ENCODE assay signal across 12 mouse cellular contexts in genomic region chr1:126681773-126682172, GRCm38 (mm10).
DNase-seq lines count a peak whose midpoint lies in the region; ATAC-seq and TF ChIP-seq lines count a peak whose summit lies in the region.
"Had no signal": no experiment of that assay in that cellular context is flagged by ENCODE, and none has a peak within 500 bp of the region (broad histone marks: within the 10 kb centered on the region; RNA-seq: fewer than 3 reads in every experiment).

No protein-coding gene starts in this region.

- DNase-seq in embryo, embryonic 10.5 days (ENCODE audit: low spot score) = peak; percentile 22
- DNase-seq in embryo, embryonic 9.5 days (ENCODE audit: extremely low spot score) = no peak
- peak; percentile 57 for DNase-seq in forebrain, embryonic 11.5 days (ENCODE audit: low spot score)
- no peak for DNase-seq in c-Kit-positive CD71-positive TER-119-positive erythroid progenitor cells, embryonic 14.5 days (ENCODE audit: low spot score)
- DNase-seq in liver, postnatal 0 days = no peak
- no peak for DNase-seq in limb, embryonic 10.5 days (ENCODE audit: low spot score)
- DNase-seq: kidney, postnatal 36 days had no signal

- ATAC-seq in forebrain, embryonic 11.5 days (replicated peaks; ENCODE audit: low FRiP score) = peak; percentile 20; the same call in 1 of the 2 replicates
- peak; percentile 44 for ATAC-seq in hindbrain, embryonic 15.5 days (ENCODE audit: low FRiP score, low read depth)
- peak; percentile 49 for ATAC-seq in neural tube, embryonic 12.5 days (ENCODE audit: low FRiP score, low read depth)
- ATAC-seq in liver, postnatal 0 days = no peak
- ATAC-seq: inflammation-experienced regulatory T-cells, adult 6 months had no signal

- H3K9me3 ChIP-seq in forebrain, embryonic 11.5 days (ENCODE audit: control insufficient read depth, low read length) = no peaks in the 10 kb centered on the region
- no peaks in the 10 kb centered on the region for H3K9me3 ChIP-seq in hindbrain, embryonic 15.5 days
- no peaks in the 10 kb centered on the region for H3K9me3 ChIP-seq in neural tube, embryonic 12.5 days
- H3K9me3 ChIP-seq in liver, postnatal 0 days (ENCODE audit: low read length) = no peaks in the 10 kb centered on the region
- no peaks in the 10 kb centered on the region for H3K9me3 ChIP-seq in limb, embryonic 10.5 days (replicated peaks)

- no peaks in the 10 kb centered on the region for H3K36me3 ChIP-seq in forebrain, embryonic 11.5 days (ENCODE audit: control insufficient read depth, insufficient read depth, low read length)
- no peaks in the 10 kb centered on the region for H3K36me3 ChIP-seq in hindbrain, embryonic 15.5 days
- no peaks in the 10 kb centered on the region for H3K36me3 ChIP-seq in neural tube, embryonic 12.5 days
- no peaks in the 10 kb centered on the region for H3K36me3 ChIP-seq in liver, postnatal 0 days (replicated peaks; ENCODE audit: insufficient read depth, low read length)
- H3K36me3 ChIP-seq in limb, embryonic 10.5 days = no peaks in the 10 kb centered on the region

- no peak overlapping the region; the same call in 1 of the 2 replicates for H3K9ac ChIP-seq in forebrain, embryonic 11.5 days (ENCODE audit: low read length)
- H3K9ac ChIP-seq in hindbrain, embryonic 15.5 days = no peak overlapping the region
- 0 out of 2 replicates have a peak overlapping the region, but pooled peaks have one; percentile 26 for H3K9ac ChIP-seq in neural tube, embryonic 12.5 days
- H3K9ac ChIP-seq in liver, postnatal 0 days (replicated peaks) = no peak overlapping the region
- H3K9ac ChIP-seq: liver, embryonic 14.5 days had no signal

- no peak for TF ChIP-seq EP300 in liver, postnatal 0 days (IDR thresholded peaks at IDR 0.05; ENCODE audit: low read depth)

- no peak overlapping the region for H3K27ac ChIP-seq in forebrain, embryonic 11.5 days (ENCODE audit: low read depth, low read length)
- H3K27ac ChIP-seq in hindbrain, embryonic 15.5 days (replicated peaks) = peak overlapping the region; percentile 43
- H3K27ac ChIP-seq in neural tube, embryonic 12.5 days = 0 out of 2 replicates have a peak overlapping the region, but pooled peaks have one; percentile 20
- no peak overlapping the region for H3K27ac ChIP-seq in liver, postnatal 0 days (ENCODE audit: low read depth)
- H3K27ac ChIP-seq in limb, embryonic 10.5 days = no peak overlapping the region
- H3K27ac ChIP-seq: liver, embryonic 14.5 days had no signal

- TF ChIP-seq CTCF in liver, postnatal 0 days (IDR thresholded peaks at IDR 0.05; ENCODE audit: low read depth) = no peak

- peaks cover 10% of the 10 kb centered on the region; the same call in 1 of the 2 replicates for H3K4me1 ChIP-seq in forebrain, embryonic 11.5 days (replicated peaks; ENCODE audit: control insufficient read depth, insufficient read depth, low read length)
- peaks cover 38% of the 10 kb centered on the region for H3K4me1 ChIP-seq in hindbrain, embryonic 15.5 days (replicated peaks)
- peaks cover 32% of the 10 kb centered on the region for H3K4me1 ChIP-seq in neural tube, embryonic 12.5 days
- no peaks in the 10 kb centered on the region for H3K4me1 ChIP-seq in liver, postnatal 0 days (ENCODE audit: insufficient read depth)
- H3K4me1 ChIP-seq in limb, embryonic 10.5 days = peaks cover 22% of the 10 kb centered on the region
- H3K4me1 ChIP-seq: megakaryocyte, embryonic 14.5 days had no signal

- 6% methylated on average over 8 of the region's 8 CpGs for WGBS in forebrain, embryonic 11.5 days
- 9% methylated on average over 8 of the region's 8 CpGs for WGBS in hindbrain, embryonic 15.5 days
- 27% methylated on average over 8 of the region's 8 CpGs for WGBS in neural tube, embryonic 12.5 days
- WGBS in liver, postnatal 0 days (ENCODE audit: insufficient replicate concordance) = 15% methylated on average over 8 of the region's 8 CpGs
- 63% methylated on average over 8 of the region's 8 CpGs for WGBS in limb, embryonic 10.5 days

- H3K4me2 ChIP-seq in forebrain, embryonic 11.5 days (ENCODE audit: low read depth, low read length, severe bottlenecking) = no peak overlapping the region
- H3K4me2 ChIP-seq in hindbrain, embryonic 15.5 days = peak overlapping the region; percentile 20
- H3K4me2 ChIP-seq in neural tube, embryonic 12.5 days (replicated peaks) = peak overlapping the region; percentile 27; the same call in 1 of the 2 replicates
- no peak overlapping the region for H3K4me2 ChIP-seq in liver, postnatal 0 days (ENCODE audit: low read depth, low read length)

- no peak overlapping the region for H3K4me3 ChIP-seq in forebrain, embryonic 11.5 days (ENCODE audit: low read depth, low read length)
- no peak overlapping the region for H3K4me3 ChIP-seq in hindbrain, embryonic 15.5 days
- H3K4me3 ChIP-seq in neural tube, embryonic 12.5 days = no peak overlapping the region
- H3K4me3 ChIP-seq in liver, postnatal 0 days (ENCODE audit: low read depth, low read length) = no peak overlapping the region
- H3K4me3 ChIP-seq in limb, embryonic 10.5 days = no peak overlapping the region
- H3K4me3 ChIP-seq: megakaryocyte, embryonic 14.5 days had no signal

- no peaks in the 10 kb centered on the region for H3K27me3 ChIP-seq in forebrain, embryonic 11.5 days (ENCODE audit: control insufficient read depth, insufficient read depth, low read length)
- no peaks in the 10 kb centered on the region for H3K27me3 ChIP-seq in hindbrain, embryonic 15.5 days
- no peaks in the 10 kb centered on the region for H3K27me3 ChIP-seq in neural tube, embryonic 12.5 days (replicated peaks)
- H3K27me3 ChIP-seq in liver, postnatal 0 days (ENCODE audit: insufficient read depth, low read length) = no peaks in the 10 kb centered on the region
- H3K27me3 ChIP-seq in limb, embryonic 10.5 days (ENCODE audit: low read depth, poor library complexity, severe bottlenecking) = peaks cover 4% of the 10 kb centered on the region; the same call in 1 of the 2 replicates
- H3K27me3 ChIP-seq: megakaryocyte, embryonic 14.5 days had no signal

Comparison
In these comparisons a context has a peak if more than half of its experiments do, and no peak if none do; other contexts are left out.
1. DNase-seq: peak in embryo, embryonic 10.5 days (single experiment) and forebrain, embryonic 11.5 days (single experiment); none in embryo, embryonic 9.5 days (single experiment), c-Kit-positive CD71-positive TER-119-positive erythroid progenitor cells, embryonic 14.5 days (single experiment), liver, postnatal 0 days (single experiment) and limb, embryonic 10.5 days (single experiment).
2. H3K27ac ChIP-seq: peak in hindbrain, embryonic 15.5 days (single experiment) and neural tube, embryonic 12.5 days (single experiment); none in forebrain, embryonic 11.5 days (single experiment), liver, postnatal 0 days (single experiment) and limb, embryonic 10.5 days (single experiment).
3. H3K4me2 ChIP-seq: peak in hindbrain, embryonic 15.5 days (single experiment) and neural tube, embryonic 12.5 days (single experiment); none in forebrain, embryonic 11.5 days (single experiment) and liver, postnatal 0 days (single experiment).